Mouse (Mus musculus): ENCODE data around the gene Gadd45b.

DNA sequence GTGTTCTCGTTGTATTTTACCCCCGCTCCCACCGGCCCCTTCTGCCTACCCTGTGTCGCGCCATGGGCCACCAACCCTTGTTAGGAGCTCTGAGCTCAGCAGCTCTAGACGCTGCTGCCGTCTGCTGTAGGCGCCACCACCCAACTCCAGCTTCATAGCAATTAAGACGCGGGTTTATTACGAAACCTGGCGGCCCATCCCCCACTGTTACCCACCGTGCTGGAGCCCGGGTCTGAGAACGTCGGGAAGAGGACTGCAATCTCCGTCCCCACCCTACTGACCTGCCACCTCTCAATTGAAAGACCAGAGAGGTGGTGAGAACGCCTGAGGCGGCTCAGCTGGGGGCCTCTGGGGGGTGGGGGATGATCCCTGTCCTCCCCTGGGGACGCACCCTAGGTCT, 2.3 kb downstream of the Gadd45b start:
- TF ChIP-seq UBTF (IDR thresholded peaks at IDR 0.05; ENCODE audit: borderline replicate concordance, insufficient read depth, low read depth, low read length) (no peak), CTCF (IDR thresholded peaks at IDR 0.05 in 2 of 3, conservative IDR thresholded peaks at IDR 0.05 in 1 of 3; ENCODE audit: control insufficient read depth in 1 of 3, insufficient read depth in 1 of 3, low read depth in 2 of 3, low read length in 3 of 3, poor library complexity in 1 of 3, severe bottlenecking in 1 of 3) (no peak), EP300 (IDR thresholded peaks at IDR 0.05; ENCODE audit: low read depth in 1 of 2, low read length in 2 of 2) (no peak), TBP (IDR thresholded peaks at IDR 0.05; ENCODE audit: low read depth, low read length) (peak; percentile 72), GATA1 (IDR thresholded peaks at IDR 0.05; ENCODE audit: low read depth, low read length) (no peak), POLR2A (IDR thresholded peaks at IDR 0.05; ENCODE audit: control insufficient read depth in 1 of 2, insufficient read depth in 1 of 2, low read depth in 1 of 2, low read length in 2 of 2, poor library complexity in 1 of 2) (peak in 1 of 2 experiments; percentile 68; a peak in 1 of 4 replicates)
